Mouse (Mus musculus): ENCODE measurements around the gene Dcbld2. TPM values are rescaled to one million over a fixed set of nuclear protein-coding genes. Genes with fewer than 3 reads are reported as not detected.

The Dcbld2 gene
- polyA plus RNA-seq (2012), result 0.14 and 0.24 TPM in 2 replicates

DNA sequence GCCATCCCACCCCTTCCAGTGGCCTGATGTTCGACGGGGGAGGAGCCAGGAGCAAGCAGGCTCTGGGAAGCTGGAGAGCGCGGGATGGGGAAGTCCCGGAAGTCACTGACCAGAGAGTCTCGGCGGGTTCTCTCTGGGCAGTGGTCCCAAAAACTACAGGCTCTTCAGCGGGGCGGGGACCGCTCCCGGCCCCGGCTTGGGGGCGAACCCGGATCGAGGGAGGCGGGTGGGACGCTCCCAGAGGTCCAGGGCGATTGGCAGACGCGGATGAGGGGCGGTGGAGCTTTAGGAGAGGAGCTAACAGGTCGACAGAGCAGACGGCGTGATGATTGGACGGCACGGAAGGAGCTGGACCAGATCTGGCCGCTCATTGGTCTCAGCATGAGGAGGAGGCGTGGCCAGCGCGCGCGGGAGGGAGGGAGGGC is at the start of gene Dcbld2:
Gene Dcbld2, plus strand, starts transcription at position 382 of the 425 bp plus-strand sequence.
- Histone ChIP-seq H3K4me3 (replicated peaks) (peak within 1 kb of the TSS; percentile 71), H3K36me3 (ENCODE audit: control insufficient read depth) (no peaks in the 10 kb centered on the region), H3K4me1 (ENCODE audit: control insufficient read depth) (peaks cover 19% of the 10 kb centered on the region), H3K27me3 (ENCODE audit: control insufficient read depth) (peaks cover 73% of the 10 kb centered on the region), H3K9me3 (ENCODE audit: control insufficient read depth, low read length) (no peaks in the 10 kb centered on the region)
- TF ChIP-seq TAL1 (IDR thresholded peaks at IDR 0.05; ENCODE audit: low read length) (no peak), GATA1 (IDR thresholded peaks at IDR 0.05; ENCODE audit: low read length) (no peak)

DNA sequence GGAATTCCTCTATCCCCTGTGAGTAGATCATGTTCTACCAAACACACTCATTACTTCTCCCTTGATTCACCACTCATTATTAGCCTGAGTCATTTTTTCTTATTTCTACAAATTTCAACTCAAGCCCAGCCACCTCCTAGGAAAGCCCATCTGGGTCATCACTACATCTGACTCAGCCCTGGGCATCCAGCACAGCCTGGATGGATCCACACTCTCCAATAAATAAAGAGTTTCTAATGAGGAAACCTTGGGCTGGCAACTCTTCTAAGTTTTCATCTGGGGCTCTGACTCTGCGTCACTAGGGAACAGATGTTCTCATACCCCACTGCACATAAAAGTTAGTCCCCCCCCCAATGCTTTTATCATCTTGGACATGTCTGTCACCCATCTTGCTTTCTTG is 31.1 kb upstream of the Dcbld2 start:
- H3K4me1 ChIP-seq (ENCODE audit: control insufficient read depth), result no peaks in the 10 kb centered on the region
- no peak for TF ChIP-seq TAL1 (IDR thresholded peaks at IDR 0.05; ENCODE audit: low read length)
- no peak for TF ChIP-seq GATA1 (IDR thresholded peaks at IDR 0.05; ENCODE audit: low read length)
- H3K36me3 ChIP-seq (ENCODE audit: control insufficient read depth), result no peaks in the 10 kb centered on the region
- no peaks in the 10 kb centered on the region for H3K9me3 ChIP-seq (ENCODE audit: control insufficient read depth, low read length)
- no peaks in the 10 kb centered on the region for H3K27me3 ChIP-seq (ENCODE audit: control insufficient read depth)
- H3K4me3 ChIP-seq (replicated peaks), result no peak overlapping the region

GRCm38 (mm10) chr16:58377756-58378503 is 30.3 kb upstream of the Dcbld2 start:
- TF ChIP-seq TAL1 (IDR thresholded peaks at IDR 0.05; ENCODE audit: low read length) (no peak), GATA1 (IDR thresholded peaks at IDR 0.05; ENCODE audit: low read length) (no peak)
- no peaks in the 10 kb centered on the region for H3K36me3 ChIP-seq (ENCODE audit: control insufficient read depth)
- H3K4me1 ChIP-seq (ENCODE audit: control insufficient read depth), result no peaks in the 10 kb centered on the region
- H3K27me3 ChIP-seq (ENCODE audit: control insufficient read depth), result no peaks in the 10 kb centered on the region
- H3K4me3 ChIP-seq (replicated peaks), result no peak overlapping the region
- H3K9me3 ChIP-seq (ENCODE audit: control insufficient read depth, low read length), result no peaks in the 10 kb centered on the region

GRCm38 (mm10) chr16:58386241-58386757 is 21.9 kb upstream of the Dcbld2 start:
- Histone ChIP-seq H3K9me3 (ENCODE audit: control insufficient read depth, low read length) (no peaks in the 10 kb centered on the region), H3K4me1 (ENCODE audit: control insufficient read depth) (no peaks in the 10 kb centered on the region), H3K27me3 (ENCODE audit: control insufficient read depth) (no peaks in the 10 kb centered on the region), H3K36me3 (ENCODE audit: control insufficient read depth) (no peaks in the 10 kb centered on the region), H3K4me3 (replicated peaks) (no peak overlapping the region)
- TF ChIP-seq TAL1 (IDR thresholded peaks at IDR 0.05; ENCODE audit: low read length), result no peak
- no peak for TF ChIP-seq GATA1 (IDR thresholded peaks at IDR 0.05; ENCODE audit: low read length)

- no peaks in the 10 kb centered on the region for H3K4me1 ChIP-seq (ENCODE audit: control insufficient read depth)
- no peak for TF ChIP-seq TAL1 (IDR thresholded peaks at IDR 0.05; ENCODE audit: low read length)
- TF ChIP-seq GATA1 (IDR thresholded peaks at IDR 0.05; ENCODE audit: low read length), result no peak
- H3K27me3 ChIP-seq (ENCODE audit: control insufficient read depth), result no peaks in the 10 kb centered on the region
- H3K9me3 ChIP-seq (ENCODE audit: control insufficient read depth, low read length), result no peaks in the 10 kb centered on the region
- H3K36me3 ChIP-seq (ENCODE audit: control insufficient read depth), result no peaks in the 10 kb centered on the region
- H3K4me3 ChIP-seq (replicated peaks), result no peak overlapping the region
These were observed 19.0 kb upstream of the Dcbld2 start for GRCm38 (mm10) chr16:58389143-58389755.

GRCm38 (mm10) chr16:58393036-58393435 is 15.2 kb upstream of the Dcbld2 start:
- H3K27me3 ChIP-seq (ENCODE audit: control insufficient read depth), result no peaks in the 10 kb centered on the region
- H3K36me3 ChIP-seq (ENCODE audit: control insufficient read depth), result no peaks in the 10 kb centered on the region
- H3K4me3 ChIP-seq (replicated peaks), result no peak overlapping the region
- H3K4me1 ChIP-seq (ENCODE audit: control insufficient read depth), result no peaks in the 10 kb centered on the region
- H3K9me3 ChIP-seq (ENCODE audit: control insufficient read depth, low read length), result no peaks in the 10 kb centered on the region
- no peak for TF ChIP-seq GATA1 (IDR thresholded peaks at IDR 0.05; ENCODE audit: low read length)
- no peak for TF ChIP-seq TAL1 (IDR thresholded peaks at IDR 0.05; ENCODE audit: low read length)

DNA sequence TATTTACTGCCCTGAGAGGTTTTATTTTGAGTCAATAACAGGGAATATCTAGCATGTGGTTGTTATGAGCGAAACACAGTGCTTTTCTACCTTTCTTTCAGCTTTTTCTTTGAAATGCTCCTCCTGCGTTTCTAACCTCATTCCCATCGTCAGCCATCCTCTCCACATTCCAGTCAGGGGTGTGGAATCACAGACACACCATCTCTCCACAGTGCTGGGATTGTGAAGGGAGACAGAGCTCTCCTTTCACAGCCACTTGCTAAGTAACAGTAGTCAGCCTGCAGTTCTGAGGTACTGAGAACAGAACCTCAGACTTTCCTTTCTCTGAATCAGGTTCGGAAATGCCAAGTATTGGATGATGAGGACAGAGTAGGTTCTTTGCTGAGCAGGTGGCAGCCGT is 14.1 kb upstream of the Dcbld2 start:
- TF ChIP-seq GATA1 (IDR thresholded peaks at IDR 0.05; ENCODE audit: low read length) (no peak), TAL1 (IDR thresholded peaks at IDR 0.05; ENCODE audit: low read length) (no peak)
- no peaks in the 10 kb centered on the region for H3K4me1 ChIP-seq (ENCODE audit: control insufficient read depth)
- H3K4me3 ChIP-seq (replicated peaks), result no peak overlapping the region
- no peaks in the 10 kb centered on the region for H3K27me3 ChIP-seq (ENCODE audit: control insufficient read depth)
- H3K36me3 ChIP-seq (ENCODE audit: control insufficient read depth), result no peaks in the 10 kb centered on the region
- no peaks in the 10 kb centered on the region for H3K9me3 ChIP-seq (ENCODE audit: control insufficient read depth, low read length)

DNA sequence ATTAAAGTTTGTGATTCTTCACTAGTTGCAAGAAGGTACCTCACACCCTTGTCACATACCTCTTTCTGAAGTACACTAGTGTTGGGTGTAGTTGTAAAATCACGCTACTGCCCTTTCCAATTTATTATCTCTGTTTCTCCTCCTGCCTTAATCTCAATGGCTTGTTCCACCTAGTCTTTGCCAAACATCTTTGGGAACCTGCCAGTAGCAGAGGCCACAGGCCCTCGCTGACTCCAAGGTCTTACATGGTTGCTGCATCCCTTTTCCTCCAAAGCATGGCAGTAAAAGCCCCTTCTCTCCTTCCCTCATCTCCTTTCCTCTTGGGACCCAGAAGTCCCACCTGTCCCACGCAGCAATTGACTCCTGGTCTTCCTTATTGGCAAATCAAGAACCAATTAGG is 9.6 kb upstream of the Dcbld2 start:
- Histone ChIP-seq H3K9me3 (ENCODE audit: control insufficient read depth, low read length) (no peaks in the 10 kb centered on the region), H3K4me3 (replicated peaks) (no peak overlapping the region), H3K4me1 (ENCODE audit: control insufficient read depth) (no peaks in the 10 kb centered on the region), H3K27me3 (ENCODE audit: control insufficient read depth) (peaks cover 7% of the 10 kb centered on the region), H3K36me3 (ENCODE audit: control insufficient read depth) (no peaks in the 10 kb centered on the region)
- TF ChIP-seq GATA1 (IDR thresholded peaks at IDR 0.05; ENCODE audit: low read length) (no peak), TAL1 (IDR thresholded peaks at IDR 0.05; ENCODE audit: low read length) (no peak)

DNA sequence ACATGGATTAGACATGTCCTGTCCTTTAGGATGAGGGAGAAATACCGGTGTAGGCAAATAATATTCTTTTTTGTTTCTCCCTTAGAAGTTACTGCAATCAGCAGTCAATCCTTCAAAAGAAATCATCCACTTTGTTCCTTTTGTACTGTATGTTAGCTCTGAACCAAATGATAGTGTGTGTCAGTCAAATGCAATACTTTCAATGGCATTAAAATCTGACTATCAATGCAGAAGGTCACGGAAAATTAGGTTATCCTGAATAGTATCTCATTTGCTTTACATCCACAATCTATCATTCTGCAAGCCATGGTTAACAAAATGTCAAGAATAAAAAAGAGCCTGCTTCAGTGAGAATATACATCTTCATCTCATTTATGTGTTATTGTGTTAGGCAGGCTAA is 7.2 kb upstream of the Dcbld2 start:
- Histone ChIP-seq H3K27me3 (ENCODE audit: control insufficient read depth) (peaks cover 20% of the 10 kb centered on the region), H3K4me1 (ENCODE audit: control insufficient read depth) (no peaks in the 10 kb centered on the region), H3K9me3 (ENCODE audit: control insufficient read depth, low read length) (no peaks in the 10 kb centered on the region), H3K4me3 (replicated peaks) (no peak overlapping the region), H3K36me3 (ENCODE audit: control insufficient read depth) (no peaks in the 10 kb centered on the region)
- TF ChIP-seq GATA1 (IDR thresholded peaks at IDR 0.05; ENCODE audit: low read length) (no peak), TAL1 (IDR thresholded peaks at IDR 0.05; ENCODE audit: low read length) (no peak)

Measured in erythroblast, embryonic 14.5 days (primary cell).